Mouse (Mus musculus) intestine, embryonic 15.5 days (tissue): ENCODE data around the gene Krt12. TPM values are rescaled to one million over a fixed set of nuclear protein-coding genes. Genes with fewer than 3 reads are reported as not detected.

Source experiments
- ATAC-seq: fragments of 200-750 bp; cut with Nextera tagmentation; 2 replicates; pipeline ENCODE4 v1.8.0; 2017; ENCODE audit warnings: moderate TSS enrichment, moderate library complexity
- H3K27ac ChIP-seq: fragments of 300-500 bp; sonication (generic); 2 replicates; pipeline ENCODE4 v1.5.1; 2015; ENCODE audit warnings: mild to moderate bottlenecking, inconsistent platforms
- H3K27me3 ChIP-seq: fragments of 300-500 bp; sonication (generic); replicated peaks from 2 replicates; pipeline ENCODE4 v1.6.1; 2015; ENCODE audit warnings: inconsistent platforms
- H3K36me3 ChIP-seq: fragments of 300-500 bp; sonication (generic); 2 replicates; pipeline ENCODE4 v1.6.1; 2015; ENCODE audit warnings: inconsistent platforms
- H3K4me1 ChIP-seq: fragments of 300-500 bp; sonication (generic); replicated peaks from 2 replicates; pipeline ENCODE4 v1.6.1; 2015; ENCODE audit warnings: inconsistent platforms
- H3K4me2 ChIP-seq: fragments of 300-500 bp; sonication (generic); replicated peaks from 2 replicates; pipeline ENCODE4 v1.6.1; 2015; ENCODE audit warnings: mild to moderate bottlenecking, inconsistent platforms
- H3K4me3 ChIP-seq: fragments of 300-500 bp; sonication (generic); replicated peaks from 2 replicates; pipeline ENCODE4 v1.5.1; 2015; ENCODE audit warnings: inconsistent platforms
- H3K9ac ChIP-seq: fragments of 300-500 bp; sonication (generic); 2 replicates; pipeline ENCODE4 v1.6.1; 2015; ENCODE audit warnings: inconsistent platforms
- H3K9me3 ChIP-seq: fragments of 300-500 bp; sonication (generic); 2 replicates; pipeline ENCODE4 v1.6.1; 2016; ENCODE audit warnings: inconsistent platforms
- WGBS: fragments of 180-500 bp; shearing (Covaris S2); methylation state at CpG from one replicate; pipeline ENCODE4 v1.1.7; 2015; 5-methylcytosine and 5-hydroxymethylcytosine counted together
- polyA plus RNA-seq: library from polyadenylated mRNA; unstranded; fragments of >200 nt; fragmentation: Nextera tagmentation; extraction: Ambion mirVana; gene quantifications from 2 replicates; pipeline ENCODE4 v1.2.1, GENCODE M21; 2015

Gene Krt12
- polyA plus RNA-seq, 1 experiment from 2014 or later: not detected

GRCm38 (mm10) chr11:99366791-99367190, 55.3 kb downstream of the Krt12 start:
- Histone ChIP-seq H3K27me3 (no peaks in the 10 kb centered on the region), H3K4me2 (no peak overlapping the region), H3K36me3 (no peaks in the 10 kb centered on the region), H3K9me3 (no peaks in the 10 kb centered on the region), H3K4me3 (no peak overlapping the region), H3K4me1 (no peaks in the 10 kb centered on the region), H3K9ac (no peak overlapping the region), H3K27ac (no peak overlapping the region)
- ATAC-seq: no peak
- 44% methylated on average over 10 of the region's 10 CpGs for WGBS

Other genes with a start within 250 kb of the Krt12 start
- 186 and 190 TPM in 2 replicates for gene Smarce1, start 191.2 kb downstream of the Krt12 start, polyA plus RNA-seq
- 0.25 and 0.49 TPM in 2 replicates for gene Krt222, start 178.2 kb downstream of the Krt12 start, polyA plus RNA-seq
- gene Krt24, start 137.0 kb downstream of the Krt12 start, polyA plus RNA-seq: 0.11 and 0.15 TPM in 2 replicates
- gene Krt25, start 99.3 kb downstream of the Krt12 start, polyA plus RNA-seq: not detected in 2 replicates
- gene Krt26, start 84.3 kb downstream of the Krt12 start, polyA plus RNA-seq: 0.11 TPM in 1 of 2 replicates, not detected in the other
- not detected in 2 replicates for gene Krt27, start 71.2 kb downstream of the Krt12 start, polyA plus RNA-seq
- gene Krt28, start 47.4 kb downstream of the Krt12 start, polyA plus RNA-seq: 0.09 TPM in 1 of 2 replicates, not detected in the other
- gene Krt10, start 32.9 kb downstream of the Krt12 start, polyA plus RNA-seq: 18.3 and 21.2 TPM in 2 replicates
- 64.3 and 72.9 TPM in 2 replicates for gene Krt20, start 15.9 kb upstream of the Krt12 start, polyA plus RNA-seq
- gene Krt23, start 70.9 kb upstream of the Krt12 start, polyA plus RNA-seq: 12.2 and 13.1 TPM in 2 replicates
- not detected in 2 replicates for gene Krt39, start 99.1 kb upstream of the Krt12 start, polyA plus RNA-seq
- not detected in 2 replicates for gene Krt40, start 120.9 kb upstream of the Krt12 start, polyA plus RNA-seq
- not detected in 2 replicates for gene Krtap3-3, start 128.6 kb upstream of the Krt12 start, polyA plus RNA-seq
- not detected in 2 replicates for gene Krtap3-2, start 134.6 kb upstream of the Krt12 start, polyA plus RNA-seq
- not detected in 2 replicates for gene Gm11939, start 137.2 kb upstream of the Krt12 start, polyA plus RNA-seq
- 0.30 TPM in 1 of 2 replicates, not detected in the other for gene Krtap3-1, start 144.4 kb upstream of the Krt12 start, polyA plus RNA-seq
- gene Krtap1-5, start 158.8 kb upstream of the Krt12 start, polyA plus RNA-seq: not detected in 2 replicates
- gene Krtap1-4, start 161.4 kb upstream of the Krt12 start, polyA plus RNA-seq: not detected in 2 replicates
- not detected in 2 replicates for gene Krtap1-3, start 169.1 kb upstream of the Krt12 start, polyA plus RNA-seq
- not detected in 2 replicates for gene Krtap9-3, start 175.8 kb upstream of the Krt12 start, polyA plus RNA-seq
- not detected in 2 replicates for gene Gm11938, start 181.0 kb upstream of the Krt12 start, polyA plus RNA-seq
- gene Gm11937, start 187.9 kb upstream of the Krt12 start, polyA plus RNA-seq: not detected in 2 replicates
- gene Krtap2-4, start 192.6 kb upstream of the Krt12 start, polyA plus RNA-seq: not detected in 2 replicates
- not detected in 2 replicates for gene Gm11562, start 198.2 kb upstream of the Krt12 start, polyA plus RNA-seq
- not detected in 2 replicates for gene Krtap4-1, start 206.0 kb upstream of the Krt12 start, polyA plus RNA-seq
- gene Krtap4-2, start 212.8 kb upstream of the Krt12 start, polyA plus RNA-seq: not detected in 2 replicates
- not detected in 2 replicates for gene Krtap4-7, start 221.8 kb upstream of the Krt12 start, polyA plus RNA-seq
- gene Gm11555, start 228.0 kb upstream of the Krt12 start, polyA plus RNA-seq: not detected in 2 replicates
- not detected in 2 replicates for gene Gm11563, start 236.7 kb upstream of the Krt12 start, polyA plus RNA-seq
- gene Krtap4-6, start 243.7 kb upstream of the Krt12 start, polyA plus RNA-seq: not detected in 2 replicates